Mouse (Mus musculus) embryonic facial prominence, embryonic 11.5 days (tissue): ENCODE results near the gene Dpep2nb. TPM values are rescaled to one million over a fixed set of nuclear protein-coding genes. Genes with fewer than 3 reads are reported as not detected.

ENCODE experiments used
- ATAC-seq: fragments of 200-750 bp; cut with Nextera tagmentation; replicated peaks from 2 replicates; pipeline ENCODE4 v1.8.0; 2017; ENCODE audit warnings: low read depth; ENCODE audit not compliant: insufficient number of reproducible peaks, low FRiP score, low TSS enrichment
- DNase-seq: peaks from one replicate; pipeline ENCODE4 v3.0.0-alpha.2; 2015; ENCODE audit warnings: low spot score
- H3K27ac ChIP-seq: fragments of 300-500 bp; sonication (generic); replicated peaks from 2 replicates; pipeline ENCODE4 v1.5.1; 2014; ENCODE audit warnings: mild to moderate bottlenecking, low read depth, low read length, control low read depth
- H3K27me3 ChIP-seq: fragments of 300-500 bp; sonication (generic); 2 replicates; pipeline ENCODE4 v1.6.1; 2014; ENCODE audit warnings: mild to moderate bottlenecking, low read length, moderate library complexity, mixed read lengths; ENCODE audit not compliant: control insufficient read depth, insufficient read depth
- H3K36me3 ChIP-seq: fragments of 300-500 bp; sonication (generic); replicated peaks from 2 replicates; pipeline ENCODE4 v1.6.1; 2014; ENCODE audit warnings: low read depth, mild to moderate bottlenecking, low read length, moderate library complexity, mixed read lengths; ENCODE audit not compliant: control insufficient read depth, insufficient read depth
- H3K4me1 ChIP-seq: fragments of 300-500 bp; sonication (generic); 2 replicates; pipeline ENCODE4 v1.6.1; 2014; ENCODE audit warnings: low read length, mixed read lengths; ENCODE audit not compliant: control insufficient read depth, insufficient read depth
- H3K4me2 ChIP-seq: fragments of 300-500 bp; sonication (generic); 2 replicates; pipeline ENCODE4 v1.6.1; 2014; ENCODE audit warnings: low read depth, mild to moderate bottlenecking, control low read depth, low read length, moderate library complexity
- H3K4me3 ChIP-seq: fragments of 300-500 bp; sonication (generic); 2 replicates; pipeline ENCODE4 v1.5.1; 2014; ENCODE audit warnings: low read depth, low read length, control low read depth
- H3K9ac ChIP-seq: fragments of 300-500 bp; sonication (generic); replicated peaks from 2 replicates; pipeline ENCODE4 v1.6.1; 2014; ENCODE audit warnings: mild to moderate bottlenecking, control low read depth, low read length
- H3K9me3 ChIP-seq: fragments of 300-500 bp; sonication (generic); replicated peaks from 2 replicates; pipeline ENCODE4 v1.6.1; 2016; ENCODE audit warnings: mild to moderate bottlenecking, low read length, inconsistent platforms, mixed read lengths; ENCODE audit not compliant: control insufficient read depth
- WGBS: fragments of 180-500 bp; shearing (Covaris S2); extraction: QIAGEN DNeasy Blood & Tissue Kit; methylation state at CpG from one replicate; pipeline ENCODE4 v1.1.7; 2014; 5-methylcytosine and 5-hydroxymethylcytosine counted together
- polyA plus RNA-seq: library from polyadenylated mRNA; unstranded; fragments of >200 nt; fragmentation: Nextera tagmentation; extraction: Ambion mirVana; gene quantifications from 2 replicates; pipeline ENCODE4 v1.2.1, GENCODE M21; 2014

Gene Dpep2nb
- polyA plus RNA-seq, 1 experiment from 2014 or later, result not detected

DNA sequence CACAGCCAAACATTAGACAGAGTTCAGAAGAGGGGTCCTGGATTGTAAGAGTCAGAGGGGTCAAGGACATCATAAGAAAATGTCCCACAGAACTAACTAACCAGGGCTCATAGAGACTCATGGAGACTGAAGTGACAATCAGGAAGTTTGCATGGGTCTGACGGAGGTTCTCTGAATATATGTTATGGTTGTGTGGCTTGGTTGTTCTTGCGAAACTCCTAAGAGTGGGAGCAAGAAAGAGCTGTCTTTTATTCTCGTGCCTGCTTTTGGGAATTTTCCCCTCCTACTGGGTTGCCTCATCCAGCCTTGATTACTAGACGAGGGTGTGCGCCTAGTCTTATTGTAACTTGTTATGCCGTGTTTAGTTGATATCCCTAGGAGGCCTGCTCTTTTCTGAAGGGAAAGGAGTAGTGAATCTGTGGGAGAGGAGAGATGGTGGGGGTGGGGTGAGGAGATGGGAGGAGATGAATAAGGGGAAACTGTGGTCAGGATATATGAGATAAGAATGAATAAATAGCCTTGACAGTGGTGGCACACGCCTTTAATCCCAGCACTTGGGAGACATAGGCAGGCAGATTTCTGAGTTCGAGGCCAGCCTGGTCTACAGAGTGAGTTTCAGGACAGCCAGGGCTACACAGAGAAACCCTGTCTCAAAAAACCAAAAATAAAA lies 1.1 kb downstream of the Dpep2nb start:
- H3K4me1 ChIP-seq, result no peaks in the 10 kb centered on the region
- H3K9me3 ChIP-seq, result no peaks in the 10 kb centered on the region
- no peaks in the 10 kb centered on the region for H3K27me3 ChIP-seq
- no peak overlapping the region for H3K4me3 ChIP-seq
- DNase-seq (no peak), ATAC-seq (no peak)
- no peaks in the 10 kb centered on the region for H3K36me3 ChIP-seq
- H3K27ac ChIP-seq, result no peak overlapping the region
- no peak overlapping the region for H3K9ac ChIP-seq
- 80% methylated on average over 8 of the region's 8 CpGs for WGBS
- no peak overlapping the region for H3K4me2 ChIP-seq

DNA sequence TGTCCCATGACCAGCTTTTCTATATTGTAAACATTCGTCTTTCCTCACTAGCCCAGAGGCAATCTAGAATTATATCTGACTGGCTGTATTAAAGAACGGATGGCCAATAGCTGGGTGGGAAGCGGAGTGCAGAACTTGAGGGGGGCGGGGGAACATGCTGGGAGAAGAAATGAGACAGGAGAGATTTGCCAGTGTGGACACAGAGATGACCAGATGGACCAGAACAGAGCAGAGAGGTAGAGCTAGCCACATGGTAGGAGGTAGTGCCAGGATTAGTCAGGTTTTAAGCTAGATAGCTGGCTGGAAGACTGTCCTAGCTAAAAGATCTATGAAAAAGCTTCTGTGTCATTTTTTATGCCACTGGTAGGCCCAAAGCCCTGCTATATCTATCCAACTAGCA lies 3.9 kb downstream of the Dpep2nb start:
- DNase-seq (no peak), ATAC-seq (no peak)
- 84% methylated on average over 4 of the region's 4 CpGs for WGBS
- Histone ChIP-seq H3K36me3 (no peaks in the 10 kb centered on the region), H3K4me1 (no peaks in the 10 kb centered on the region), H3K4me2 (no peak overlapping the region), H3K4me3 (no peak overlapping the region), H3K9me3 (no peaks in the 10 kb centered on the region), H3K27me3 (no peaks in the 10 kb centered on the region), H3K9ac (no peak overlapping the region), H3K27ac (no peak overlapping the region)

DNA sequence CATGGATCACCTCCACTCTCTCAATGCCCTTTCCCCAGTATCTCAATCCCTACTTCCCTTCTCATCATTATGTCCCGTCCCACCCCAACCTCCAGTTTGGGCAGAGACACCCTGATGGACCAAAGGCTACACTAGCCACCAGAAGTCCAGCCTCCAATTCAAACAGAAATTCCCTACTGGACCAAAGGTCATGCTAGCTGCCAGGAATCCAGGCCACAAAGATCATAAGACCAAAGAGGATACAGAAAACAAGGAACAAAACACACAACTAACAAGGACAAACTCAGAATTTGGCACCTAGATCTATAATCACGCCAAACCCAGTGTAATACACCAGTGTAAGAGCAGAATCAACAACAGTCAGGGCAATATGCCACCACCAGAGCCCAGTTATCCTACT lies 6.8 kb downstream of the Dpep2nb start:
- 84% methylated on average over 2 of the region's 2 CpGs for WGBS
- H3K27me3 ChIP-seq, result no peaks in the 10 kb centered on the region

DNA sequence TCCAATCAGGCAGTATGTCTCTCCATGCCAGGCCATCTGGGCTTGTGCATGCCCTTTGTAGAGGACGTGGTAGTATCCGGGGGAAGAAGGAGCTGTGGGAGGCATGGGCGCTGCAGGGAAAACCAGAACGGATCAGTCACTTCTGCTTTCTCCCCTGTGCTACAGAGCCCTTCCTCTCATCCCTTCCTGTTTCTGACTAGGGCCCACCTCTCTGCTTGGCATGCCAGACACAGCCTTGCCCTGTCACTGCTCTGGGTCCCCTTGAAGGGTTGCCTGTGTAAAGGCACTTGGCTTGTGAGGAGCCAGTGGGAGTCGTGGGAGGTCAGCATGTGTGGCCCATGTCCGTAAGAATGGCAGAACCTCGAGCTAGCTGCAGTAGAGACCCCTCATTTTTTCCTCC lies 9.4 kb downstream of the Dpep2nb start:
- 80% methylated on average over 7 of the region's 7 CpGs for WGBS
- Histone ChIP-seq H3K4me1 (no peaks in the 10 kb centered on the region), H3K4me2 (no peak overlapping the region), H3K36me3 (no peaks in the 10 kb centered on the region), H3K9ac (no peak overlapping the region), H3K4me3 (no peak overlapping the region), H3K27me3 (no peaks in the 10 kb centered on the region), H3K9me3 (no peaks in the 10 kb centered on the region), H3K27ac (no peak overlapping the region)
- ATAC-seq (no peak), DNase-seq (no peak)

More for the DNA sequence above, 6.8 kb downstream of the Dpep2nb start:
- ATAC-seq (no peak), DNase-seq (no peak)
- H3K4me3 ChIP-seq, result no peak overlapping the region
- no peak overlapping the region for H3K27ac ChIP-seq
- no peaks in the 10 kb centered on the region for H3K4me1 ChIP-seq
- no peak overlapping the region for H3K4me2 ChIP-seq
- H3K9ac ChIP-seq, result no peak overlapping the region
- no peaks in the 10 kb centered on the region for H3K9me3 ChIP-seq
- H3K36me3 ChIP-seq, result no peaks in the 10 kb centered on the region

DNA sequence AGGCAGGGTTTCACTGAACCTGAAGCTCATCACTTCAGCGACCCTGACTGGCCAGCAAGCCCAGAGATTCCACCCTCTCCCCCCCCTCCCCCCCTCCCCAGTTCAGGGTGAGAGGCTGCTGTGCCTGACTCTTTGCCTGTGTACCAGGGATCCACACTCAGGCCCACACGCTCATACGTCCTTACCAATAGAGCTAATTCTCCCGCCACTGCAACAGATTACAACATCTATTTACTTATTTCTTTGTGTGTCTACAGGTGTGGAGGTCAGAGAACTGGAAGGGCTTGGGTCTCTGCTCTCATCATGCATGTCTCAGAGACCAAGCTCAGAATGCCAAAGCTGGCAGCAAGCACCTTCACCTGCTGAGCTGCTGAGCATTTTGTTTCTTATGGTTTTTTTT lies 12.5 kb downstream of the Dpep2nb start:
- H3K9ac ChIP-seq, result no peak overlapping the region
- H3K4me2 ChIP-seq, result no peak overlapping the region
- H3K4me3 ChIP-seq, result no peak overlapping the region
- DNase-seq, result no peak
- H3K9me3 ChIP-seq, result no peaks in the 10 kb centered on the region
- no peaks in the 10 kb centered on the region for H3K27me3 ChIP-seq
- WGBS, result 66% methylated on average over 4 of the region's 4 CpGs
- H3K4me1 ChIP-seq, result no peaks in the 10 kb centered on the region
- no peak overlapping the region for H3K27ac ChIP-seq
- no peaks in the 10 kb centered on the region for H3K36me3 ChIP-seq
- ATAC-seq, result no peak

DNA sequence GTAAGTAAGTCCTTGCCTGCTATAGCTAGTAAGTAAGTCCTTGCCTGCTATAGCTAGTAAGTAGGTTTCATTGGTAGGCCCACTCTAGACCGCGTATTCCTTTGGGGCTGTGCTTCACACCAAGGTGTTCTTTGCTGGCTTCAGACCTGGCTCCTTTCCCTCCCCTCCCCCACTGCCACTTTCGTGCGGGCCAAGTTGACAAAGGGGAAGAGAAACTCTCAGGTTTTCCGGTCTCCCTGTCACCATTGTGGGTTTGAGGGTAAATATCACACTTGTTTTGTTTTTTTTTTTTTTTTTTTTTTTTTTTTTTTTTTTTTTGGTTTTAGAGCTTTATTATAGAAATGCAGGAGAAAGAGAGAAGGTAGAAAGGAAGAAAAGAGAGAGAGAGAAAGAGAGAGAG lies 13.3 kb downstream of the Dpep2nb start:
- no peaks in the 10 kb centered on the region for H3K36me3 ChIP-seq
- ATAC-seq (no peak), DNase-seq (no peak)
- H3K4me3 ChIP-seq, result no peak overlapping the region
- WGBS, result 69% methylated on average over 5 of the region's 5 CpGs
- no peaks in the 10 kb centered on the region for H3K4me1 ChIP-seq
- H3K4me2 ChIP-seq, result no peak overlapping the region
- no peaks in the 10 kb centered on the region for H3K9me3 ChIP-seq
- H3K27ac ChIP-seq, result no peak overlapping the region
- no peak overlapping the region for H3K9ac ChIP-seq
- no peaks in the 10 kb centered on the region for H3K27me3 ChIP-seq

DNA sequence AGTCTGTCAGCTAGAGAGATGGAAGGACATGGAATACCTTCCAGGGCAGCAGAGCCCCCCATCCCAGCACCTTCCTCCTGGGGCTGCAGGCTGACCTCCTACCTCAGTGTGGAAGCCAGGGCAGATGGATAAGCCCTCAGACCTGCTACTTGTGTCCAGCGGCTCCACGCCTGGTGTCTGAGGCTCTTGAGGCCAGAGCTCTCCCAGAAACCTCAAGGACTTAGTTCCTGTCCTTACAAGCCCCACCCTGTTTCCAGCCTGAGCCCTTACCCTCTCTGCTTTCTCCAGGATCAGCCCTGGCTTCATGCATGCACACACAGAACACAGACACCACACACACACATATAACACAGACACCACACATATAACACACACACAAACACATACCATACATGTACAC lies 14.2 kb downstream of the Dpep2nb start:
- no peak overlapping the region for H3K27ac ChIP-seq
- no peaks in the 10 kb centered on the region for H3K4me1 ChIP-seq
- no peak overlapping the region for H3K9ac ChIP-seq
- H3K4me3 ChIP-seq, result no peak overlapping the region
- DNase-seq (no peak), ATAC-seq (no peak)
- H3K4me2 ChIP-seq, result no peak overlapping the region
- H3K9me3 ChIP-seq, result no peaks in the 10 kb centered on the region
- H3K27me3 ChIP-seq, result no peaks in the 10 kb centered on the region
- H3K36me3 ChIP-seq, result no peaks in the 10 kb centered on the region
- WGBS, result 74% methylated on average over 2 of the region's 2 CpGs

DNA sequence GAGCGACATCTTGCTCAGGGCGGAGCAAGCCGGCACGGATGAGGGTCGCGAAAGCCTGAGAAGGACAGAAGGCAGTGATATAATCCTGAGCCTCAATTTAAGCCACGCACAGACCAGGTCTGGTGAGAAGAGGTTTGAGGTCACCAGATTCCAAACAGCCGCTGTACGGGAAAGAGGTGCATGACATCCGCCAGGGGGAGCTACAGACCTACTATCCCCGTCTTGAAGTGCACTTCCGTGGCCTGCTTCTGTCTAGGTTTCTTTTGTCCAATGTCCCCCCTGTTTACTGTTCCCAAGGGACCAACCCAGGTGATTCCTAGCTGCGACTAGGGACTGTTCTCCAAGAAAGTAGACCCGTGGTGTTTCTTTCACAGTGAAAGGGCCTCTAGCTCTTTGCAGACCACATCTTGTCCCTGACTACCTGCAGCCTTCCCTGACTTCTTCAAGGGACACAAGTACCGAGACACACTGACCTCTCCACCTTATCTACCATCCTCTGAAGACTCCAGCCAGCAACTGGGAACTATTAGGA lies 14.9 kb downstream of the Dpep2nb start, which contains the start of gene Dus2:
Gene Dus2 (plus strand): TSS at position 482 of the 532 bp plus-strand sequence.
- Histone ChIP-seq H3K4me1 (no peaks in the 10 kb centered on the region), H3K9me3 (no peaks in the 10 kb centered on the region), H3K4me3 (no peak within 1 kb of the TSS), H3K9ac (no peak within 1 kb of the TSS), H3K4me2 (0 out of 2 replicates have a peak within 1 kb of the TSS, but pooled peaks have one; percentile 1), H3K27me3 (no peaks in the 10 kb centered on the region), H3K27ac (no peak within 1 kb of the TSS), H3K36me3 (no peaks in the 10 kb centered on the region)
- ATAC-seq (peak; percentile 62), DNase-seq (peak; percentile 90)
- 9% methylated on average over 15 of the region's 15 CpGs for WGBS
